Mouse (Mus musculus) erythroblast, embryonic 14.5 days (primary cell): ENCODE data around the gene Ralb. TPM values are rescaled to one million over a fixed set of nuclear protein-coding genes. Genes with fewer than 3 reads are reported as not detected.

Source experiments
- H3K27me3 ChIP-seq: 2 replicates; pipeline ENCODE4 v1.6.1; 2012; ENCODE audit warnings: inconsistent platforms; ENCODE audit not compliant: control insufficient read depth
- H3K36me3 ChIP-seq: 2 replicates; pipeline ENCODE4 v1.6.1; 2012; ENCODE audit warnings: mild to moderate bottlenecking, inconsistent platforms; ENCODE audit not compliant: control insufficient read depth
- H3K4me1 ChIP-seq: 2 replicates; pipeline ENCODE4 v1.6.1; 2012; ENCODE audit warnings: inconsistent platforms; ENCODE audit not compliant: control insufficient read depth
- H3K4me3 ChIP-seq: replicated peaks from 2 replicates; pipeline ENCODE3; 2012; ENCODE audit warnings: moderate library complexity, mild to moderate bottlenecking, inconsistent platforms
- H3K9me3 ChIP-seq: 2 replicates; pipeline ENCODE4 v1.6.1; 2012; ENCODE audit warnings: low read length, inconsistent platforms, mixed read lengths; ENCODE audit not compliant: control insufficient read depth
- GATA1 ChIP-seq: IDR thresholded peaks from 2 replicates; pipeline ENCODE4 v1.6.1; 2012; ENCODE audit warnings: low read length, inconsistent platforms, mixed read lengths
- TAL1 ChIP-seq: IDR thresholded peaks from 3 replicates; pipeline ENCODE4 v1.6.1; 2012; ENCODE audit warnings: low read length, inconsistent platforms, mixed read lengths
- polyA plus RNA-seq: library from polyadenylated mRNA; stranded (reverse); fragments of >175 nt; gene quantifications from 2 replicates; pipeline ENCODE4 v1.2.3, GENCODE M21; 2012

Ralb gene
- polyA plus RNA-seq, 1 experiment = 0.25 TPM

- Histone ChIP-seq H3K36me3 (no peaks in the 10 kb centered on the region), H3K9me3 (no peaks in the 10 kb centered on the region), H3K4me1 (no peaks in the 10 kb centered on the region; the same call in 1 of the 2 replicates), H3K4me3 (no peak overlapping the region), H3K27me3 (peaks cover 66% of the 10 kb centered on the region)
- TF ChIP-seq TAL1 (no peak), GATA1 (no peak)
Measured at GRCm38 (mm10) chr1:119423510-119423909, 81.1 kb downstream of the Ralb start.

GRCm38 (mm10) chr1:119422460-119423015, 82.1 kb downstream of the Ralb start:
- TF ChIP-seq TAL1 = no peak
- TF ChIP-seq GATA1 = no peak
- H3K27me3 ChIP-seq = peaks cover 75% of the 10 kb centered on the region
- no peaks in the 10 kb centered on the region for H3K36me3 ChIP-seq
- H3K9me3 ChIP-seq = no peaks in the 10 kb centered on the region
- no peak overlapping the region for H3K4me3 ChIP-seq
- H3K4me1 ChIP-seq = no peaks in the 10 kb centered on the region; the same call in 1 of the 2 replicates

- TF ChIP-seq GATA1 = no peak
- TF ChIP-seq TAL1 = no peak
- no peaks in the 10 kb centered on the region for H3K36me3 ChIP-seq
- no peaks in the 10 kb centered on the region; the same call in 1 of the 2 replicates for H3K4me1 ChIP-seq
- peak within 1 kb of the TSS; percentile 38 for H3K4me3 ChIP-seq
- no peaks in the 10 kb centered on the region for H3K9me3 ChIP-seq
- H3K27me3 ChIP-seq = peaks cover 78% of the 10 kb centered on the region
Measured at GRCm38 (mm10) chr1:119421576-119422421, 82.8 kb downstream of the Ralb start, which contains the start of gene Inhbb. TSS of gene Inhbb (minus strand) at chr1:119422248.

GRCm38 (mm10) chr1:119420984-119421575, 83.5 kb downstream of the Ralb start:
- peaks cover 82% of the 10 kb centered on the region for H3K27me3 ChIP-seq
- TF ChIP-seq TAL1 = no peak
- TF ChIP-seq GATA1 = no peak
- no peaks in the 10 kb centered on the region; the same call in 1 of the 2 replicates for H3K4me1 ChIP-seq
- H3K9me3 ChIP-seq = no peaks in the 10 kb centered on the region
- peak overlapping the region; percentile 38 for H3K4me3 ChIP-seq
- no peaks in the 10 kb centered on the region for H3K36me3 ChIP-seq

Other genes with a start within 250 kb of the Ralb start
- gene Inhbb, start 82.5 kb downstream of the Ralb start, polyA plus RNA-seq = 0.01 TPM in 1 of 2 replicates, not detected in the other
- gene Tmem185b, start 21.4 kb upstream of the Ralb start, polyA plus RNA-seq = 0.18 and 0.42 TPM in 2 replicates
- gene Epb41l5, start 144.2 kb upstream of the Ralb start, polyA plus RNA-seq = 0.02 and 0.11 TPM in 2 replicates